Mouse (Mus musculus): Measurements from ENCODE around the gene Tjap1. TPM values are rescaled to one million over a fixed set of nuclear protein-coding genes. Genes with fewer than 3 reads are reported as not detected.

The Tjap1 gene
- polyA plus RNA-seq, 2 experiments = 7.7 to 11.0 TPM

DNA sequence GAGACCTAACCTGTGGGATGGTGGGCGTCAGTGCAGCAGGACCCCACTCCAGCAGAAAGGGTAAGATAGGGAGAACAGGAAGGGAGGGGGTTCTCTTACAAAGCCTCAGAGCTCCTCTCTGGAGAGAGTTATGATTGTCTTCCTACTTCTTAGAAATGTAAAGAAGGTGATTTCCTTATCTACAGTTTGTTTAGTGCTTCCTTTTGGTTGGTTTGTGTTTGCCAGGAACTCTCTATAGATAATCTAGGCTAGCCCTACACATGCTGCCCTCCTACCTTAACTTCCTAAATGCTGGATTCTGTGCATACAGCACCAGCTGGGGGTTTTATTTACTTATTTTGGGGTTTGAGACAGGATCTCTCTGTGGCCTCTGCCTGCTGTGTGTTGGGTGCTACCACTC is 46.8 kb downstream of the Tjap1 start:
- Histone ChIP-seq H3K36me3 (replicated peaks; ENCODE audit: control insufficient read depth, insufficient read depth, low read depth) (peaks cover 48% of the 10 kb centered on the region), H3K4me3 (ENCODE audit: insufficient read depth in 1 of 2, low read depth in 2 of 2, low read length in 2 of 2) (no peak overlapping the region), H3K4me2 (ENCODE audit: low read depth) (no peak overlapping the region), H3K9me3 (ENCODE audit: control insufficient read depth, low read length) (no peaks in the 10 kb centered on the region), H3K27me3 (ENCODE audit: control insufficient read depth, insufficient read depth, low read length) (no peaks in the 10 kb centered on the region), H3K4me1 (replicated peaks; ENCODE audit: control insufficient read depth in 2 of 2, insufficient read depth in 2 of 2, low read length in 1 of 2) (peaks cover 11 to 13% of the 10 kb centered on the region in 2 experiments), H3K9ac (replicated peaks) (no peak overlapping the region), H3K27ac (no peak overlapping the region)
- TF ChIP-seq CTCF (IDR thresholded peaks at IDR 0.05; ENCODE audit: low read depth) = no peak
- TF ChIP-seq EP300 (IDR thresholded peaks at IDR 0.05; ENCODE audit: low read depth) = no peak
- ATAC-seq (ENCODE audit: insufficient read depth) (no peak), DNase-seq (ENCODE audit: low read depth in 3 of 3, low spot score in 3 of 3) (no peak)
- 47% methylated on average over 1 of the region's 1 CpGs for WGBS (ENCODE audit: insufficient replicate concordance)

DNA sequence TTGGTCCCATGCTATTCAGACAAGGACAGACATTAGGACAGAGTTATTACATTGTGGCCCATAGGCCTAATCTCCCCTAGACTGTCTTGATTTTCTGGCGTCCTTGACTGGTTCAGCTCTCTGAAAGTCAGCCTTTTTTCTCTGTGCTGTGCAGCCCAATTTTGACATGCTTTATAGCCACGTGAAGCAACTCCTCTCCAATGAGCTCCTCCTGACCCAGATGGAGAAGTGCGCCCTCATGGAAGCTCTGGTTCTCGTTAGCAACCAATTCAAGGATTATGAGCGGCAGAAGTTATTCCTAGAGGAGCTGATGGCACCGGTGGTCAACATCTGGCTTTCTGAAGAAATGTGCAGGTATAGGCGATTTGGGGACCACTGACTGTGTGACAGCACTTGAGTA is 55.2 kb downstream of the Tjap1 start:
- no peak for TF ChIP-seq EP300 (IDR thresholded peaks at IDR 0.05; ENCODE audit: low read depth)
- TF ChIP-seq CTCF (IDR thresholded peaks at IDR 0.05; ENCODE audit: low read depth) = no peak
- Histone ChIP-seq H3K27me3 (ENCODE audit: control insufficient read depth, insufficient read depth, low read length) (no peaks in the 10 kb centered on the region), H3K4me1 (replicated peaks; ENCODE audit: control insufficient read depth in 2 of 2, insufficient read depth in 2 of 2, low read length in 1 of 2) (no peaks in the 10 kb centered on the region), H3K4me2 (ENCODE audit: low read depth) (no peak overlapping the region), H3K36me3 (replicated peaks; ENCODE audit: control insufficient read depth, insufficient read depth, low read depth) (peaks cover 74% of the 10 kb centered on the region), H3K9me3 (ENCODE audit: control insufficient read depth, low read length) (no peaks in the 10 kb centered on the region), H3K27ac (no peak overlapping the region), H3K4me3 (ENCODE audit: insufficient read depth in 1 of 2, low read depth in 2 of 2, low read length in 2 of 2) (no peak overlapping the region), H3K9ac (replicated peaks) (no peak overlapping the region)
- WGBS (ENCODE audit: insufficient replicate concordance) = 80% methylated on average over 7 of the region's 7 CpGs
- no peak for DNase-seq (ENCODE audit: low read depth in 3 of 3, low spot score in 3 of 3)
- ATAC-seq (ENCODE audit: insufficient read depth) = no peak

DNA sequence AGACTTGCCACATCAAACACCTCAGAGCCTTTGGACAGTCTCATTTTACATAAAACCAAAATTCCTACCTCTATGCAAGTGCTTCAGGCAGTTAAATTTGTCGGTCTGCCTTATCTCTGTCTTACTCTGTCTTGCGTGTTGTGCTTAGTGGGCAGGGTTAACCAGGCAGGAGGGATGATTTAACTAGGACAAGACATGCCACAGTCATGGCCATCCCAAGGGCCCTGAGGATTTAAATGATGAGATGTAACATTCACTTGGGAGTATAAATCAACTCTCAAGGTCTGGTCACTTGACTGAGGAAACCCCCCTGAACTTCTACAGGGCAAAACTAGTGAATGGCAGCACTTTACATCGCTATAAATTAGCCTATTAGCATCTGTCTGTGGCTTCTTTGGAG is 61.2 kb downstream of the Tjap1 start:
- TF ChIP-seq EP300 (IDR thresholded peaks at IDR 0.05; ENCODE audit: low read depth) = no peak
- TF ChIP-seq CTCF (IDR thresholded peaks at IDR 0.05; ENCODE audit: low read depth) = no peak
- H3K4me2 ChIP-seq (ENCODE audit: low read depth) = no peak overlapping the region
- H3K4me1 ChIP-seq (replicated peaks; ENCODE audit: control insufficient read depth in 2 of 2, insufficient read depth in 2 of 2, low read length in 1 of 2) = no peaks in the 10 kb centered on the region
- H3K27me3 ChIP-seq (ENCODE audit: control insufficient read depth, insufficient read depth, low read length) = no peaks in the 10 kb centered on the region
- H3K36me3 ChIP-seq (replicated peaks; ENCODE audit: control insufficient read depth, insufficient read depth, low read depth) = peaks cover 74% of the 10 kb centered on the region
- no peak for DNase-seq (ENCODE audit: low read depth in 3 of 3, low spot score in 3 of 3)
- no peak overlapping the region for H3K4me3 ChIP-seq (ENCODE audit: insufficient read depth in 1 of 2, low read depth in 2 of 2, low read length in 2 of 2)
- H3K9ac ChIP-seq (replicated peaks) = no peak overlapping the region
- 66% methylated on average over 3 of the region's 3 CpGs for WGBS (ENCODE audit: insufficient replicate concordance)
- H3K27ac ChIP-seq = no peak overlapping the region
- no peaks in the 10 kb centered on the region for H3K9me3 ChIP-seq (ENCODE audit: control insufficient read depth, low read length)
- ATAC-seq (ENCODE audit: insufficient read depth) = no peak

DNA sequence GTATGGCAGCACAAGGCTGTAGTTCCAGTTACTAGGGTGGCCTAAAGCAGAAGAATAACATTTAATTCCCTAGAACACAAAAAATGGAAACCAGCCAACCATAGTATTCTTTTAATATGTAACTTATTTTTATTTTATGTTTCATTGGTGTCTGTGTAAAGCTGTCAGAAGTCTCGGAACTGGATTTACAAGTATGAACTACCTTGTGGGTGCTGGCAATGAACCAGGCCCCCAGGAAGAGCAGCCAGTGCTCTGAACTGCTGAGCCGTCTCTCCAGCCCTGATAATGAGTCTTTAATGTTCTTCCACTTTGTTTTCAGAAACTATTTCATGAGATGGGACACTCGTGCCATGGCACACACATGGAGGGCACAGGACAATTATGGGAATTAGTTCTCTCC is 72.3 kb downstream of the Tjap1 start:
- TF ChIP-seq EP300 (IDR thresholded peaks at IDR 0.05; ENCODE audit: low read depth) (no peak), CTCF (IDR thresholded peaks at IDR 0.05; ENCODE audit: low read depth) (no peak)
- no peaks in the 10 kb centered on the region for H3K9me3 ChIP-seq (ENCODE audit: control insufficient read depth, low read length)
- H3K27me3 ChIP-seq (ENCODE audit: control insufficient read depth, insufficient read depth, low read length) = no peaks in the 10 kb centered on the region
- H3K4me2 ChIP-seq (ENCODE audit: low read depth) = no peak overlapping the region
- H3K4me1 ChIP-seq (replicated peaks; ENCODE audit: control insufficient read depth in 2 of 2, insufficient read depth in 2 of 2, low read length in 1 of 2) = no peaks in the 10 kb centered on the region
- ATAC-seq (ENCODE audit: insufficient read depth) = no peak
- no peak overlapping the region for H3K9ac ChIP-seq (replicated peaks)
- no peak for DNase-seq (ENCODE audit: low read depth in 3 of 3, low spot score in 3 of 3)
- no peak overlapping the region for H3K4me3 ChIP-seq (ENCODE audit: insufficient read depth in 1 of 2, low read depth in 2 of 2, low read length in 2 of 2)
- H3K36me3 ChIP-seq (replicated peaks; ENCODE audit: control insufficient read depth, insufficient read depth, low read depth) = peaks cover 67% of the 10 kb centered on the region
- H3K27ac ChIP-seq = no peak overlapping the region
- WGBS (ENCODE audit: insufficient replicate concordance) = 78% methylated on average over 3 of the region's 3 CpGs

MicroRNA genes within 50 kb of the gene (microRNA counts, 519-probe panel; counts per million panel counts)
- microRNA mmu-miR-693-3p (69.9 counts per million), microRNA mmu-miR-693-5p (69.9 counts per million)

Small RNAs within 50 kb of the gene (microRNA-seq; reads per million reads assigned to microRNA genes)
- gene Mir693 = 4.2 reads per million, percentile 3 among the genes with 10 or more reads in this experiment

Other genes with a start within 250 kb of the Tjap1 start
- gene Mrps18a, start 172.0 kb downstream of the Tjap1 start, polyA plus RNA-seq (2012; rRNA removed) = 22.8 and 29.7 TPM in 2 replicates
- gene Mrps18a, start 172.0 kb downstream of the Tjap1 start, polyA plus RNA-seq (2014; fragmentation: Nextera tagmentation; extraction: Ambion mirVana) = 65.2 and 68.5 TPM in 2 replicates
- gene Rsph9, start 138.8 kb downstream of the Tjap1 start, polyA plus RNA-seq (2012; rRNA removed) = 0.39 and 0.63 TPM in 2 replicates
- gene Rsph9, start 138.8 kb downstream of the Tjap1 start, polyA plus RNA-seq (2014; fragmentation: Nextera tagmentation; extraction: Ambion mirVana) = 0.71 and 0.77 TPM in 2 replicates
- 25.3 and 25.6 TPM in 2 replicates for gene Mad2l1bp, start 129.5 kb downstream of the Tjap1 start, polyA plus RNA-seq (2012; rRNA removed)
- 36.0 and 37.2 TPM in 2 replicates for gene Mad2l1bp, start 129.5 kb downstream of the Tjap1 start, polyA plus RNA-seq (2014; fragmentation: Nextera tagmentation; extraction: Ambion mirVana)
- gene Gtpbp2, start 122.0 kb downstream of the Tjap1 start, polyA plus RNA-seq (2012; rRNA removed) = 81.0 and 98.3 TPM in 2 replicates
- 18.2 and 20.7 TPM in 2 replicates for gene Gtpbp2, start 122.0 kb downstream of the Tjap1 start, polyA plus RNA-seq (2014; fragmentation: Nextera tagmentation; extraction: Ambion mirVana)
- 7.7 and 9.7 TPM in 2 replicates for gene Polh, start 80.4 kb downstream of the Tjap1 start, polyA plus RNA-seq (2012; rRNA removed)
- 7.8 and 9.5 TPM in 2 replicates for gene Polh, start 80.4 kb downstream of the Tjap1 start, polyA plus RNA-seq (2014; fragmentation: Nextera tagmentation; extraction: Ambion mirVana)
- gene Xpo5, start 80.2 kb downstream of the Tjap1 start, polyA plus RNA-seq (2012; rRNA removed) = 12.8 and 15.3 TPM in 2 replicates
- 17.9 and 19.1 TPM in 2 replicates for gene Xpo5, start 80.2 kb downstream of the Tjap1 start, polyA plus RNA-seq (2014; fragmentation: Nextera tagmentation; extraction: Ambion mirVana)
- 29.7 and 40.8 TPM in 2 replicates for gene Polr1c, start 35.0 kb downstream of the Tjap1 start, polyA plus RNA-seq (2012; rRNA removed)
- gene Polr1c, start 35.0 kb downstream of the Tjap1 start, polyA plus RNA-seq (2014; fragmentation: Nextera tagmentation; extraction: Ambion mirVana) = 37.3 and 42.5 TPM in 2 replicates
- 22.4 and 23.2 TPM in 2 replicates for gene Yipf3, start 34.9 kb downstream of the Tjap1 start, polyA plus RNA-seq (2012; rRNA removed)
- 38.1 and 42.5 TPM in 2 replicates for gene Yipf3, start 34.9 kb downstream of the Tjap1 start, polyA plus RNA-seq (2014; fragmentation: Nextera tagmentation; extraction: Ambion mirVana)
- gene Lrrc73, start 29.5 kb downstream of the Tjap1 start, polyA plus RNA-seq (2012; rRNA removed) = 0.11 and 0.17 TPM in 2 replicates
- gene Lrrc73, start 29.5 kb downstream of the Tjap1 start, polyA plus RNA-seq (2014; fragmentation: Nextera tagmentation; extraction: Ambion mirVana) = 0.08 TPM in 1 of 2 replicates, not detected in the other
- 0.02 and 0.13 TPM in 2 replicates for gene Dlk2, start 14.4 kb upstream of the Tjap1 start, polyA plus RNA-seq (2012; rRNA removed)
- not detected in 2 replicates for gene Dlk2, start 14.4 kb upstream of the Tjap1 start, polyA plus RNA-seq (2014; fragmentation: Nextera tagmentation; extraction: Ambion mirVana)
- gene Abcc10, start 45.3 kb upstream of the Tjap1 start, polyA plus RNA-seq (2012; rRNA removed) = 1.7 TPM in 2 replicates
- 0.90 and 0.94 TPM in 2 replicates for gene Abcc10, start 45.3 kb upstream of the Tjap1 start, polyA plus RNA-seq (2014; fragmentation: Nextera tagmentation; extraction: Ambion mirVana)
- 1.1 and 2.1 TPM in 2 replicates for gene Zfp318, start 100.7 kb upstream of the Tjap1 start, polyA plus RNA-seq (2012; rRNA removed)
- gene Zfp318, start 100.7 kb upstream of the Tjap1 start, polyA plus RNA-seq (2014; fragmentation: Nextera tagmentation; extraction: Ambion mirVana) = 1.5 and 1.9 TPM in 2 replicates
- gene Crip3, start 145.9 kb upstream of the Tjap1 start, polyA plus RNA-seq (2012; rRNA removed) = 0.05 TPM in 1 of 2 replicates, not detected in the other
- gene Crip3, start 145.9 kb upstream of the Tjap1 start, polyA plus RNA-seq (2014; fragmentation: Nextera tagmentation; extraction: Ambion mirVana) = not detected in 2 replicates
- 0.03 and 0.04 TPM in 2 replicates for gene Slc22a7, start 155.4 kb upstream of the Tjap1 start, polyA plus RNA-seq (2012; rRNA removed)
- 0.09 TPM in 1 of 2 replicates, not detected in the other for gene Slc22a7, start 155.4 kb upstream of the Tjap1 start, polyA plus RNA-seq (2014; fragmentation: Nextera tagmentation; extraction: Ambion mirVana)
- 0.02 and 0.04 TPM in 2 replicates for gene Ttbk1, start 204.6 kb upstream of the Tjap1 start, polyA plus RNA-seq (2012; rRNA removed)
- gene Ttbk1, start 204.6 kb upstream of the Tjap1 start, polyA plus RNA-seq (2014; fragmentation: Nextera tagmentation; extraction: Ambion mirVana) = not detected in 2 replicates
- 12.0 and 14.0 TPM in 2 replicates for gene Dnph1, start 213.7 kb upstream of the Tjap1 start, polyA plus RNA-seq (2012; rRNA removed)
- gene Dnph1, start 213.7 kb upstream of the Tjap1 start, polyA plus RNA-seq (2014; fragmentation: Nextera tagmentation; extraction: Ambion mirVana) = 20.0 and 24.2 TPM in 2 replicates

Measured in liver, embryonic 14.5 days (tissue).